Mouse (Mus musculus) embryo, embryonic 10 days (tissue): ENCODE data around the gene Capn3.
A peak's percentile ranks its signal among the peaks of the same experiment; 100 is the strongest.

Experiments used
- DNase-seq: peaks from one replicate; pipeline ENCODE4 v3.0.0-alpha.2; 2015; ENCODE audit warnings: low spot score

The Capn3 gene

DNA sequence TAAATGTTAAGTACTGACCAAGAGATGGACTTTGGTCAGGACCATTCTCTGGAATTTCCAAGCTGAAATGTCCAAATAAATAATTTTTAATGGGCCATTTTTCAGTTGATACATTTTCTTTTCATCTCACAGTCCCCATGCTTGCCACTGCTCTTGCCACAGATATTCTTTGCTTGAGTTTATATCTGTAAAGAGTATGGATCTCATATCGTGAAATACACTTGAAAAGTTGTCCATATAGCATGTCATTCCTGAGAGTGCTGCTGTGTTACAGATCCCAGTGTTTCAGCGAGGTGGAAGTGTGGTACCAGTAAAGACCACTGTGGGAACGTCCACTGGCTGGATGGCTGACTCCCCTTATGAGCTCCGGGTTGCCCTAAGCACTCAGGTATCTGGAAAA lies at the start of gene Capn3:
Gene Capn3 (plus strand): TSS at position 301 of the 400 bp plus-strand sequence.
- DNase-seq: no peak

DNA sequence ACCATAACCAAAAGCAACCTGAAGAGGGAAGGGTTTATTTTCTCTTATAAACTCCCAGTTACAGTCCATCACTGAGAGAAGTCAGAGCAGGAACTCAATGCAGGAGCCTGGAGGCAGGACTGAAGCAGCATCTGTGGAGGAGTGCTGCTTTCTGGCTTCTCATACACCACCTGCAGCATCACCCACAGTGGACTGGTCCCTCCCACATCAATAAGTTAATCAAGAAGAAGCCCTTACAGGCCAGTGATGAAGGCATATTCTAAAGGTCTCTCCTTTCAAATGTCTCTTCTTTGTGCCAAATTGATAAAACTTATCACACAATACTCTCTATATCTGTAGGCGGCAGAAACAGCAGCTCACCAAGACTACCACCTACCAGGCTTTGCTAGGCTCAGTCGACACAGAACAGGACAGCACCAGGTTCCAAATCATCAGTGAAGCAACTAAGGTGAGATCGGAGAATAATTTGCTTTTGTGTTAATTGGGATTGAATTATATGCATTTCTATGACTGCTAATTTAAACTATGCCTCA lies 44.7 kb upstream of the Capn3 start:
- DNase-seq: no peak

DNA sequence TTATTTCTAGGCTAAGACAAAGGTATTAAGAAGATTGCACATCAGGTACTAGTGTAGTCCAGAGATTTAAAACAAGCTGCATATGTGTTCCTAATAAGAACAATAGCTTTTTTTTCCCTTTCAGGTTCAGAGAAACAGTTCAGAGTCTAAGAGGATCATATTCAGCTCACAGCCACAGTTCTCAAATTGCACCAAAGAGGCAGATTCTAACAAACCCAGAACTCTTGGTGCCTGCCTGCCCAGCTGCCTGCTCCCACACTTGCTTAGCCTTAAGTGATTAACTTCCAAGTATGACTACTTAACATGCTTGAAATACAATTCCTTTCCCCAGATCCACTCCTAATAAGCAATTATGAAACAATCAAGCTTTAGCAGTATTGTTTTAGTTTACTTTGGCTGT lies 41.7 kb upstream of the Capn3 start:
- no peak for DNase-seq

DNA sequence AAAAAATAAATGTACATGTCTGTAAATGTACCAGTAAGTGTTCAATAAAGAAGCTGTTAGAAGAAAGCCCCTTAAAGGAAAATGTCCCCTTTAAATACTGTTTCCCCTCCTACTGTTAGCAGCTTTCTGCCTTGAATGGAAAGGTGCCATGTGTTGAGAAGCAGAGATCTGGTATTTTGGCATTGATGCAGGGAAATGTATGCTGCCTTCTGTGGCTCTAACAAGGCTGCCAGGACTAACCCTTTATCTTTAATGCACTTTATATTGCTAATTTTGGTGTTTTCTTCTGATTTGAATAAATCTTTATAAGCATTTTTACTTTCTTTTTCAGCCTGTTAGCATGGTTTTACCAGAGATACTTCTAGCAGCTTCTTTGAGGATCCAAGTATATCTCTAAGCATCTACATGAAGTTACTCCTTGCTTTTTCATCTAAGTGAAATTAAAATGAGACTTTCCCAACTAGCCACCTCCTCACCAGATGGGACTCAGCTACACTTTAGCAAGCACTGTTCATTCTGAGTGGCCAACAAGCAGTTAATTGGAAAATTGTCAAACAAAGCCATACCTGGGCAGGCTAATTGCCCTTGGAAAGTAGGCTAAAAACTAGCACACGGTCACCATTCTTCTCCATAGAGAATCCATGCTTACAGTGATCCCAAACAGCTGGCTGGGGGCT lies 40.9 kb upstream of the Capn3 start:
- no peak for DNase-seq

DNA sequence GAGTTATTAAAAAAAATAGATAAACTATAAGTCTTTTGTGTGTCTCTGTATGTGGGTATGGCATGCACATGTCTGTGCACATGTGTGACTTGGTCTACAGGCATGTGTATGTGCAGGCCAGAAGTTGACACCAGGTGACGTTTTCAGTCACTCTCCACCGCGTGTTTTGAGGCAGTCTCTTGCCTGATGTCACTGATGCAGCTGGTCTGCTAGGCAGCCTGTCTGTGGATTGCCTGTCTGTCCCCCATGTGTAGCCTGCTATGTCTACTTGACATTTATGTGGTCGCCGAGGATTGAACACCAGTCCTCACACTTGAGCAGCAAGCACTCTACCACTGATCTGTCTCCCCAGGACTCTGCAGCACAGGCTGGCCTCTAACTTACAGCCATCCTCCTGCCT lies 31.4 kb upstream of the Capn3 start:
- no peak for DNase-seq

GRCm38 (mm10) chr2:120444486-120444885 lies 11.3 kb upstream of the Capn3 start:
- DNase-seq: no peak

DNA sequence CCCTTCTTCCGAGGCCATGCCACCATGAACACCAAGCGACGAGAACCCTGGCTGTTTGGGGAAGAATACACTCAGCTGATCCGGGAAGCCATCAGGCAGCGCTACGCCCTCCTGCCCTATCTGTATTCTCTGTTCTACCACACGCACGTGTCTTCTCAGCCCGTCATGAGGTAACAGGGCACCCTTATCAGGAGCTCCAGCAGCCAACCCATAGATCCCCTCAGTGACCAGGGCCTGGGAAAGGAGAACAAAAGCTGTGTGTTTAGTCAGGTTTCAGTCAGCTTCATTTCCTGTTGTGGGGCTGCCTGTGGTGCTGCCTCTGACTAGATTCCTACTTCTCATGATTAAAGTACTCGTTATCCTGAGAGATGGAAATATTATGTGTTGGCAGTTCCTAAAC lies 9.4 kb upstream of the Capn3 start:
- DNase-seq: peak; percentile 5

- no peak for DNase-seq
Observed at GRCm38 (mm10) chr2:120447306-120447705, 8.5 kb upstream of the Capn3 start.

- no peak for DNase-seq
Observed at GRCm38 (mm10) chr2:120450724-120451123, 5.1 kb upstream of the Capn3 start.

GRCm38 (mm10) chr2:120452600-120452999 lies 3.2 kb upstream of the Capn3 start:
- DNase-seq: no peak

- no peak for DNase-seq
Observed at GRCm38 (mm10) chr2:120454987-120455386, 832 bp upstream of the Capn3 start.

GRCm38 (mm10) chr2:120460216-120460615 lies 4.4 kb downstream of the Capn3 start:
- DNase-seq: no peak

- DNase-seq: no peak
Observed at GRCm38 (mm10) chr2:120463328-120463727, 7.5 kb downstream of the Capn3 start.

GRCm38 (mm10) chr2:120464091-120464490 lies 8.3 kb downstream of the Capn3 start:
- no peak for DNase-seq

- no peak for DNase-seq
Observed at GRCm38 (mm10) chr2:120464732-120465396, 9.0 kb downstream of the Capn3 start.

GRCm38 (mm10) chr2:120465397-120465785 lies 9.6 kb downstream of the Capn3 start:
- no peak for DNase-seq

DNA sequence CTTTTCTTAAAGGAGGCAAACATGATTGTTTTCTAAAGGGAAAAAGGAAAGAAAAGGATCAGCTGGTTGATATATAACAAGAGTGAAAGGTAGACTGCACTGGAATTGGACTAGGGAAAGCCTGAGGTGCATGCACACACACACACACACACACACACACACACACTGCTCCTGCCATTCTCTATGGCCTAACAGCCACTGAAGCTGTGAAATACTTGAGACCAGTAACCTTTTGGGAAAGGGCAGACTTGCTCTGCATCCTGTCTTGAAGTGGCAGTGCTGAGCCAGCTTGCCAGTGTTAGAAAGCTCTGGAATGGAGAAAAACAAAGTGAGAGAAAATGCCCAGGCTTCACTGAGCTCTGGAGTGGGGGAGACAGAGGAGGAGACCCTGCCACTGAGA lies 12.2 kb downstream of the Capn3 start:
- DNase-seq: no peak

DNA sequence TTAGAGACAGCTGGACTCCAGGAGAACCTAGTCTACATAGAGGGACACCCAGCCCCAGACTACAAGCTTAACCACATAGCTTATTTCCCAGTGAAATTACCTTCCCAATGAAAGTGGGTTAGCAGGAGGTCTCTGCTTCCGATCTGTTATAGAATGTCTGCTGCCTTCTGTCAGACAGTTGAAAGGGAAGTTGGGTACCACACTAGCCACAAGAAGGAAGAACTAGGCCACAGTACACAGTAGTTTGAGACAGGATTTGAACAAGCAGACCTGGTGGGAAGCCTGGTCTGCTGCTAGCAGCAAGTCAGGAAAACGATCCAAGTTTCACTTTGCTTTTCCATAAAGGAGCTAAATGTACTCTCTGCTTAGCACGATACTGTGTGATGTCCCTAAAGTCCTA lies 13.4 kb downstream of the Capn3 start:
- DNase-seq: no peak

DNA sequence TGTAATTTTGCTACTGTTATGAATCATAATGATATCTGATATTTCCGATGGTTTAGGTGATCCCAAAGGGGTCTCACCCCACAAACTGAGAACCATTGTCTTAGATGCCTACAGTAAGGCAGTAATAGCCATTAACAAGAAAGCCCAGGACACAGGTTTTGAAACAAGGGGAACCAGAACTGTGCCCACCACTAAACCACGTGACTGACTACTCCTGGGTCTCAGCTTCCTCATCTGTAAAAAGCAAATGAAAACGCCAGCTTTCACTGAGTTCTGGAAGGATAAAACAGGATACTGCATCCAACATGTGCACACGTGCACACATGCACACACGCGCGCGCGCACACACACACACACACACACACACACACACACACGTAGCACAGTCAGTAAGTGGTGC lies 13.9 kb downstream of the Capn3 start:
- no peak for DNase-seq

DNA sequence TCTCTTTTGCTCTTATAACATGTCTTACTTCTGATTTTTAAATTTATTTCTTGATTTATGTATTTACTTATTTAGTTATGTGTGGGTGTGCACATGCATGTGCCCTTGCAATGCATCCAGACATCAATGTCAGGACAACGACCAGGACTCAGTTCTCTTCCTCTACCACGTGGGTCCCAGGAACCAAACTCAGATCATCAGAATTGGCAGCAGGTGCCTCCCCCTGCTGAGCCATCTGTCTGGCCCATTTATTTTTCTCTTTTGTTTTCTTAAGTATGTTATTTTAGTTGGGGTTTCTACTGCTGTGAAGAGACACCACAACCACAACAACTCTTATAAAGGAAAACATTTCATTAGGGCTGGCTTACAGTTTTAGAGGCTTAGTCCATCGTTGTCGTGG lies 15.0 kb downstream of the Capn3 start:
- no peak for DNase-seq

DNA sequence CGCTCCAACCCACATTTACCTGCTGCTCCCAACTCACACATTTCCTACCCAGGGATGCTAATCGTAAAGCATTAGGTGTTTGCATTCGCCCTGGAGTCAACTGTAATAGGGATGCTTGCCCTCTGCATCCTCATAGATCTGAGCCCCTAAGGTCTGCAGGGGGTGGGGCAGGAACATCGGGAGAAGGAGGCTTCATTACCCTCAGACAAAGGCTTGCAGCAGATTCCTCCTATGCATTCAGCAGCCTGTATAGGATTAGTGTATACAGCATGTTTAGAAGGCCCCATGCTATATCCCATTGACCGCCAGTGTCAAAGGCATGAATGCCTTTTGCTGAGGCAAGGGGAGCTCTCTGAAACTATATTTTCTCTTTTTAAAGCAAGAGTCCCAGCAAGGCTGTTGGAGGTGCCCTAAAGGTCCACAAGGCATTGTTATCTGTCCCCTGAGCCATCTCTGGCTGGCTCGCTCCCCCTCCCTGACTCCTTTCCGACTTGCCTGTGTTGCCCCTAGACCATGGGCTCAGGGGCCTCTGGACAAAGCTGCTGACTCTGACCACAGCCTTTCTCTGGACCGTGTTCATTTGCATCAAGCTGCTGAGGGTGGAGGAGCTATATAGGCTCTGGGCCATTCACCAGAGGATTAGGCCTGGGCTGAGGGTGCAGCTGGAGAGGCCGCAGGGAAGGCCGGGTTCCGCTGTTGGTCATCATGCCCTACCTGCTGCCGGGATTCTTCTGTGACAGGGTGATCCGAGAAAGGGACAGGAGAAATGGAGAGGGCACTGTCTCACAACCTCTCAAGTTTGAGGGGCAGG lies 20.7 kb downstream of the Capn3 start:
- no peak for DNase-seq

GRCm38 (mm10) chr2:120478600-120478999 lies 22.8 kb downstream of the Capn3 start:
- peak; percentile 81 for DNase-seq

- DNase-seq: no peak
Observed at GRCm38 (mm10) chr2:120481921-120482320, 26.1 kb downstream of the Capn3 start.
